Mouse (Mus musculus) small intestine, adult 2 months (tissue): Measurements from ENCODE around the gene Epha4. TPM values are rescaled to one million over a fixed set of nuclear protein-coding genes. Genes with fewer than 3 reads are reported as not detected.

Experiments
- H3K27ac ChIP-seq: fragments of 200-500 bp; 2 replicates; pipeline ENCODE4 v1.5.1; 2012; ENCODE audit warnings: low read depth, low read length, control low read depth, inconsistent platforms; ENCODE audit not compliant: insufficient read depth
- H3K27me3 ChIP-seq: fragments of 200-500 bp; 2 replicates; pipeline ENCODE4 v1.6.1; 2012; ENCODE audit warnings: mild to moderate bottlenecking, moderate library complexity, low read length, inconsistent platforms; ENCODE audit not compliant: control insufficient read depth, insufficient read depth
- H3K36me3 ChIP-seq: fragments of 200-500 bp; 2 replicates; pipeline ENCODE4 v1.6.1; 2012; ENCODE audit warnings: mild to moderate bottlenecking, low read length, control low read depth, inconsistent platforms; ENCODE audit not compliant: control insufficient read depth, insufficient read depth
- H3K4me1 ChIP-seq: fragments of 200-500 bp; 2 replicates; pipeline ENCODE4 v1.6.1; 2012; ENCODE audit warnings: low read length, inconsistent platforms, mixed read lengths; ENCODE audit not compliant: control insufficient read depth, insufficient read depth, insufficient read length
- H3K4me3 ChIP-seq: fragments of 200-500 bp; 2 replicates; pipeline ENCODE4 v1.5.1; 2012; ENCODE audit warnings: low read depth, mild to moderate bottlenecking, control low read depth, inconsistent platforms, low read length, moderate library complexity
- CTCF ChIP-seq: fragments of 200-500 bp; IDR thresholded peaks from 2 replicates; pipeline ENCODE4 v1.5.1; 2012; ENCODE audit warnings: low read depth, mild to moderate bottlenecking, control low read depth, inconsistent platforms, low read length, moderate library complexity, mixed read lengths; ENCODE audit not compliant: insufficient replicate concordance, insufficient read length; ENCODE audit errors: extremely low read depth
- POLR2A ChIP-seq: fragments of 200-500 bp; IDR thresholded peaks from 2 replicates; pipeline ENCODE4 v1.6.1; 2012; ENCODE audit warnings: low read depth, mild to moderate bottlenecking, control low read depth, inconsistent platforms, low read length, moderate library complexity
- WGBS: fragments of 180-500 bp; shearing (Covaris S2); methylation state at CpG from one replicate; pipeline ENCODE4 v1.1.7; 2018; 5-methylcytosine and 5-hydroxymethylcytosine counted together
- polyA plus RNA-seq: library from polyadenylated mRNA; depleted of rRNA; stranded (reverse); fragments of >200 nt; gene quantifications from 2 replicates; pipeline ENCODE4 v1.2.3, GENCODE M21; 2012

The Epha4 gene
- polyA plus RNA-seq, 1 experiment: 2.6 TPM

DNA sequence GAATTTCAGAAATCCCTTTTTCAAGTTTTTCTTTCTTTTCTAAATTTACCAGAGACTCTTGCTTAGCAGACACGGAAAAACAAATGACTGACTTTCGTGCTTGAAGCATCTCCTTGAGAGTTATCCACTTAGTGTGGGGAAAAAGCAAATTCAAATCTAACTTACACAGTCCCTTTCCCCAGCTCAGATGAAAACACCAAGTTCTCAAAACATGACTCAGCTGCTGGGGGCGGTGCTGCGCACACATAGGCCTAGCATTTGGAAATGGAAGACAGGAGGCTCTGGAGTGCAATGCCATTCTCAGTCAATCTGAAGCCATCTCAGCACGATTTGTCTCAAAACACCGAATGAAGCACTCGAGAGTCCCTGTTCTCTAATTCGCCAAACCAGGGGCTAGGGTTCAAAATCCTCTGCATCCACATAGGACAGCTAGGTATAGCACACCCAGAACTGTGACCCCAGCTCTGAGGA, 11.1 kb downstream of the Epha4 start:
- Histone ChIP-seq H3K36me3 (no peaks in the 10 kb centered on the region), H3K4me1 (no peaks in the 10 kb centered on the region), H3K4me3 (no peak overlapping the region), H3K27me3 (no peaks in the 10 kb centered on the region), H3K27ac (no peak overlapping the region)
- no peak for TF ChIP-seq CTCF
- TF ChIP-seq POLR2A: no peak
- 91% methylated on average over 8 of the region's 8 CpGs for WGBS

DNA sequence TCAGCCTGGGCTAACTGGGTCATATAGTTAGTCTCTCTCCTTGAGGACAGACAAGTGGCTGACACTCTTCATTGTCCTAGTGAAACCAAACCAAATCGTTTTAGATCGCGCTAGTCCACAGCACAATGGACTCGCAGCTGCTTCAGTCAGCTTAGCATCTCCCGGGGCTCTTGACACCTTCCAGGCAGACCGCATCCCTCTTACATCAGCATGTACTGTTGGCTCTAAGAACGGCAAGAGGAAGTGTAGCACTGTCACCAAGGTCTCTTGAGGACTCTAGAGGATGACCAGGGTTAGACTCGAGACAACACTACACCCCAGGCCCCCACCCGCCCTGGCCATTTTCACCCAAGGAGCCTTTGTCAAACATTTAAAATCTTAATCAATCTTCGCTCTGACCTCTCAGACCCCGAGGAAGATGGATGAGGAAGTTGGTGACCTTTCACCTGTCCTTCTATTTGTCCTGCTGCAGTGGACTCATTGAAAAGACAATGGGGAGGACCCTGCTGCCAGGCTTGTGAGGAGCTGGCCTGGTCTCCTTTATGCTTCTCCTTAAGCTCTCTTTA, 12.3 kb downstream of the Epha4 start:
- Histone ChIP-seq H3K36me3 (no peaks in the 10 kb centered on the region), H3K27me3 (no peaks in the 10 kb centered on the region), H3K4me3 (no peak overlapping the region), H3K4me1 (no peaks in the 10 kb centered on the region), H3K27ac (no peak overlapping the region)
- 74% methylated on average over 11 of the region's 11 CpGs for WGBS
- no peak for TF ChIP-seq POLR2A
- TF ChIP-seq CTCF: no peak

DNA sequence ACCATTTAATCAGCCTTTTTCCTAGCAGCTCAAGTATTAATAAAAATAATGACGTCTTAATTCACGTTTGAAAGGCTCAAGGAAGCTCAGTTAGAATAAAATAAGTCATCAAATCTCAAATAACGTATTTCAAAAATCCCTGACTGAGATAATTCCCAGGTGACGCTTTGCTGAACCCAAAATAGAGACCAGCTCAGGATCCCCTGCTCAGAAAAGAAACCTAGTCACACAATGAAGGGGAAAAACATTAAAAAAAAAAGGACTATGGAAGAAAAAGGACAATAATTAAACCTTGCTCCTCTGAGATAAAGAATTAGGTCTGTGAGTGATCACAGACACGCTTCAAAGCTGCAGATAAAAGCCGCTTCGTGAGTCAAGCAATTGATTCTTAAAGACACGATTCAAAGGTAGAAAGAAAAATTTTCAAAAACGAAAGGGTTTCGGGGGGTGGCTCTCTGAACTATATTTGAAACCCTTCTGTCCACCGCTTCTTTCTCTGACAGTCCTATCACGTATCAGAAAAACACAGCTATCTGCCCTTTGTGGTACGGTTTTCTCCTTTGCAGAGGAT, 13.4 kb downstream of the Epha4 start:
- H3K27ac ChIP-seq: no peak overlapping the region
- H3K4me3 ChIP-seq: no peak overlapping the region
- TF ChIP-seq POLR2A: no peak
- no peak for TF ChIP-seq CTCF
- no peaks in the 10 kb centered on the region for H3K4me1 ChIP-seq
- no peaks in the 10 kb centered on the region for H3K36me3 ChIP-seq
- WGBS: 90% methylated on average over 13 of the region's 13 CpGs
- H3K27me3 ChIP-seq: no peaks in the 10 kb centered on the region

DNA sequence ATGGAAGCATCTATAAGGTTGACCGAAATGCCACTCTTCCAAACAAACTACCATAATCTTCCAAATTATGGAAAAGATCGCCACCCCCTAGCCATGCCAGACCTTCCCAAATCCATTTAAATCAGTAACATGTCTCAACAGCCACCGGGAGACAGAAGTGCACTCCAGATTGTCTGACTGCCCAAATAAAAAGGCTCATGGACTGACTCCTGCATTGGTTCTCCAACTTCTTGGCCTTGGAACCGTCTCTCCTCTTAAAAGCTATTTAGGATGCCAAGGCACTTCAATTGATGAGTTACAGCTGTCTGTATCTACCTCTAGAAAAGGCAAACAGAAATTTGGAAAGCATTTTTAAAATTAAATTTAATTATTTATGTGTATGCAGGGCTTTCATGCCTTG, 17.4 kb downstream of the Epha4 start:
- Histone ChIP-seq H3K36me3 (no peaks in the 10 kb centered on the region), H3K27ac (no peak overlapping the region), H3K27me3 (no peaks in the 10 kb centered on the region), H3K4me3 (no peak overlapping the region), H3K4me1 (no peaks in the 10 kb centered on the region)
- 83% methylated on average over 4 of the region's 4 CpGs for WGBS
- no peak for TF ChIP-seq CTCF
- no peak for TF ChIP-seq POLR2A

DNA sequence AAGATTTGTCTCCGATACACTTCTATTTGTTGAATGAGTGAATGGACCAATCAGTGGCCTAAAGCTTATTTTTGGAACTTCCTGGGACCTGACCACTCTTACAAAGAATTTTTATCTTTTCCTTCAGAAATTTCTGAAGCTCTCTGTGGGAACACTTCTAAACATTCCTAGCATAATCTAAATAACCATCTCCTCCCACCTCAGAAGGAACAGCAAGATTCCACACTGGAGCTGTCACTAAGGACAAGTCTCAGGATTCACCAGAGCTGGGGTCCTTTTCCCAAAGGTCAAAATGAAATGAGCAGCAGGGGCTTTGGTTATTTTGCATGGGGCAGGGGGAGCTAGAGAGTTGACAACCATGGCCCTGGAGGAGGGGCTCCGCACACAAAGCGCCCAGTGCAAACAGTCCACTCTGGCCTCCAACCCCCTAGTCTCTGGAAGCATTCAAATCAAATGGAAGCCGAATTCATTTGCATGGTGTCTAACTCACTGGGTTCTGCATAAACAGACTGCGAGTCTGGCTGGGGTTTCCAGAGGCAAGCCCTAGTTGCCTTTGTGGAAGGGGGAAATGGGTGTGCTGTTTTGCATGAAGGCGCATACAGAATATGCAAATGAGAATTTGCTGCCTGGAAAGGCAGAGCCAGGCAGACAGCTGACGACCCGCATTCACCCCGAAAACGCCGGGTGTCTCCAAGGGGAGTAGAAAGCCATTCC, 18.3 kb downstream of the Epha4 start:
- Histone ChIP-seq H3K27me3 (no peaks in the 10 kb centered on the region), H3K27ac (no peak overlapping the region), H3K4me1 (no peaks in the 10 kb centered on the region), H3K4me3 (no peak overlapping the region), H3K36me3 (no peaks in the 10 kb centered on the region)
- TF ChIP-seq POLR2A: no peak
- TF ChIP-seq CTCF: no peak
- WGBS: 78% methylated on average over 11 of the region's 11 CpGs

DNA sequence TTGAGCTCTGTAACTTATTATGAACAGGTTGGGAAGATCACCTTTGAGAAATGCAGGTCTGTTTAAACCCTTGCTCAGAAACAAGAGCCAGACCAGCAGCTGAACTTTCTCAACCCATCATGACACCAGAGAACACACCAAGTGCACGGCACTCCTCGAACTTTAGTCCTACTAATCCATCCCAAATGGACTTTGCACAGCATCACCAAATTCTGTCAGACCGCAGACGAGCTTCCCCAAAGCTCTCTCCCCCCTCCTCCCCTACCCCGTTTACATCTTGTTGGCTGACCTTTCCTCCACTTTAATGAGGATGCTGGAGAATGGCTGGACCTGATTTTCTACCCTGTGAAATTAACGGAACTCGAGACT, 19.1 kb downstream of the Epha4 start:
- no peak for TF ChIP-seq CTCF
- no peak for TF ChIP-seq POLR2A
- Histone ChIP-seq H3K4me1 (no peaks in the 10 kb centered on the region), H3K4me3 (no peak overlapping the region), H3K27ac (no peak overlapping the region), H3K27me3 (no peaks in the 10 kb centered on the region), H3K36me3 (no peaks in the 10 kb centered on the region)
- WGBS: 53% methylated on average over 7 of the region's 7 CpGs

DNA sequence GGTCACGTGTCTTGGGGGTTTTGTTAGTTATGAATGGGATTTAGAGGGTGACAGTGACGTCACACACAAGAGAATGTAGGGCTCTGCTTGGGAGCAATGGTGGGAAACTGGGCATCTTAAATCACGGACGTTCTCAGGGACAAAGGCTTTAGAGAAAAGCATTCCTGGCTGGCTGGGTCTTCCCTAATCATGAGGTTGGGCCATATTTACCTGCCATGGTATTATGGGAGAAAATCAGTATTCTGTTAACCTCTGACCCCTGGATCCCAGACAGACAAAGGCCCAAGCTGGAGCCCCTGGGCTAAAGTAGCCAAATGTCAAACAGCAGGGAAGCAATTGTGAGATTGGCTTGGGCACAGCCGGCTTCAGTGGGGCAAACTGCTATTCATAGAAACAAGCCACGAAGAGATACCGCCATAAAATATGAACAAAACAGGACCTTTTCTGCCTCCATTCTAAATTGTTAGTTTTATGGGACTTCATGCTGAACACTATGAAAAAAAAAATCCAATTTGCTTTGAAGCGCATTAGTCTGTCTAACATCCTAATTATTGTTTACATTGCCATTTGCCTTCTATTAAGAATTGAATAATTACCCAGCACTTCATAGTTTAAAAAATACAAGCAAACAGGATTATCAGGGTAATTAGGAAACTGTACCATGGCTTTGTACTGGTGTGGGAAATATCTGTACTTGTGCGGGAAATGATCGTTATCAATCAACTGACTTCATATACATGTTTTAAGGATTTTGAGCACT, 19.7 kb downstream of the Epha4 start:
- TF ChIP-seq POLR2A (no peak), CTCF (no peak)
- no peaks in the 10 kb centered on the region for H3K4me1 ChIP-seq
- H3K36me3 ChIP-seq: no peaks in the 10 kb centered on the region
- no peak overlapping the region for H3K27ac ChIP-seq
- no peaks in the 10 kb centered on the region for H3K27me3 ChIP-seq
- H3K4me3 ChIP-seq: no peak overlapping the region
- 79% methylated on average over 10 of the region's 10 CpGs for WGBS
